ENCODE assay signal across 15 mouse cellular contexts in the genomic region with DNA sequence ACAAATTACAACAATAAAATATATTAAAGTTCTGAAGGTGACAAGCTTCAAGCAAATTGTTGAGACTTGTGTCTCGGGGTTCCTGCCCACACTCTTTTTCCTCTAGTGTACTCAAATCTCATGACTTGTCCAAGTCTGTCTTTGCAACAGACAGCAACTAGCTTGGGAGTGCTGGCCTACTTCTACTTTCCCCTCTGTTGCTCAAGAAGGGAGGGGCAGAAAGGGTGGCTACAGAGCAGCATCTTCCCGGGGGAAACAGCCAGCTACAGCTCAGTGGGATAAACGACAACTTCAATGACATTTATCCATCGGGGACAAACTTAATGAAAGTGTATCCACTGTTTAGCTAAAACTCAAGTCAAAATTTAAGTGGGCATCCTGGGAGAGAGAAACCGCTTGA.
"Had no signal": no experiment of that assay in that cellular context is flagged by ENCODE, and none has a peak within 500 bp of the region (broad histone marks: within the 10 kb centered on the region; RNA-seq: fewer than 3 reads in every experiment).

No protein-coding gene starts in this region.

- H3K9me3 ChIP-seq: intestine, embryonic 15.5 days; limb, embryonic 15.5 days; midbrain, embryonic 13.5 days; neural tube, embryonic 15.5 days; stomach, embryonic 15.5 days had no signal

- H3K4me3 ChIP-seq: intestine, embryonic 15.5 days; left cerebral cortex, adult 2 months; limb, embryonic 15.5 days; midbrain, embryonic 13.5 days; myocyte; neural tube, embryonic 15.5 days; stomach, embryonic 15.5 days had no signal

- H3K27me3 ChIP-seq: intestine, embryonic 15.5 days; limb, embryonic 15.5 days; stomach, embryonic 15.5 days had no signal

- H3K27ac ChIP-seq: intestine, embryonic 15.5 days; left cerebral cortex, adult 2 months; limb, embryonic 15.5 days; midbrain, embryonic 13.5 days; neural tube, embryonic 15.5 days; stomach, embryonic 15.5 days had no signal

- H3K36me3 ChIP-seq: intestine, embryonic 15.5 days; limb, embryonic 15.5 days; midbrain, embryonic 13.5 days; neural tube, embryonic 15.5 days had no signal

- H3K4me2 ChIP-seq: intestine, embryonic 15.5 days; limb, embryonic 15.5 days; lung, embryonic 14.5 days; midbrain, embryonic 13.5 days; neural tube, embryonic 15.5 days; stomach, embryonic 15.5 days had no signal

- H3K9ac ChIP-seq: intestine, embryonic 15.5 days; limb, embryonic 15.5 days; lung, embryonic 14.5 days; midbrain, embryonic 13.5 days; neural tube, embryonic 15.5 days; stomach, embryonic 15.5 days had no signal

- DNase-seq: kidney, adult 18-20 months; kidney, postnatal 10 days; kidney, postnatal 4 days; lung, embryonic 14.5 days; lung, postnatal 10 days; right cerebral cortex, adult 18-20 months; thymus, adult 2 months; thymus, postnatal 25 days had no signal

- H3K4me1 ChIP-seq: intestine, embryonic 15.5 days had no signal

- ATAC-seq: intestine, embryonic 15.5 days; midbrain, embryonic 13.5 days had no signal
